Mouse (Mus musculus) gastrocnemius, postnatal 36 days (tissue): ENCODE measurements around the gene Ccm2. TPM values are rescaled to one million over a fixed set of nuclear protein-coding genes. Genes with fewer than 3 reads are reported as not detected.

Experiments
- DNase-seq, 2 experiments: peaks; one replicate each; pipeline ENCODE4 v3.0.0; 2022
- intact Hi-C: fragments of 180-260 bp; cut with DNase I; formaldehyde crosslinking; loops from one replicate; pipeline ENCODE4 v1.15.1; 2025
- total RNA-seq, 2 experiments: library from RNA; stranded (reverse); gene quantifications; 2 replicates each; pipeline ENCODE4 v1.2.3; 2021

Gene Ccm2
- total RNA-seq, 2 experiments from 2014 or later, result 24.4 to 26.6 TPM

GRCm38 (mm10) chr11:6639072-6639471, 92.4 kb downstream of the Ccm2 start:
- DNase-seq, result no peak
- intact Hi-C loops, result no loop called here

GRCm38 (mm10) chr11:6644566-6644965, 97.9 kb downstream of the Ccm2 start:
- intact Hi-C loops, result no loop called here
- no peak for DNase-seq

Other genes starting within 250 kb of the Ccm2 start
- gene Zmiz2, start 157.8 kb upstream of the Ccm2 start, total RNA-seq, result 10 to 100 TPM; 41.1 to 53.3 TPM
- 100 to 1,000 TPM; 206 to 211 TPM for gene Ppia, start 131.4 kb upstream of the Ccm2 start, total RNA-seq
- 10 to 100 TPM; 36.4 to 49.2 TPM for gene H2afv, start 102.4 kb upstream of the Ccm2 start, total RNA-seq
- gene Purb, start 71.0 kb upstream of the Ccm2 start, total RNA-seq, result 10 to 100 TPM; 19.7 to 20.7 TPM
- gene Myo1g, start 25.9 kb upstream of the Ccm2 start, total RNA-seq, result 1 to 10 TPM; 1.3 to 1.7 TPM
- under 1 TPM; 0.20 to 0.42 TPM for gene Nacad, start 59.2 kb downstream of the Ccm2 start, total RNA-seq
- gene Tbrg4, start 79.2 kb downstream of the Ccm2 start, total RNA-seq, result 10 to 100 TPM; 66.8 to 71.7 TPM
- not detected for gene Wap, start 91.8 kb downstream of the Ccm2 start, total RNA-seq
- gene Ramp3, start 111.6 kb downstream of the Ccm2 start, total RNA-seq, result under 1 TPM in 1 of 2 experiments, not detected in 1; 0.81 TPM